Mouse (Mus musculus): ENCODE data around the gene Cideb. TPM values are rescaled to one million over a fixed set of nuclear protein-coding genes. Genes with fewer than 3 reads are reported as not detected.

Cideb gene
- polyA plus RNA-seq, 1 experiment from 2014 or later: 0.25 TPM

GRCm38 (mm10) chr14:55780736-55781135 is 22.5 kb upstream of the Cideb start:
- Histone ChIP-seq H3K4me2 (no peak overlapping the region), H3K36me3 (no peaks in the 10 kb centered on the region), H3K9ac (no peak overlapping the region), H3K27me3 (peaks cover 62% of the 10 kb centered on the region), H3K4me1 (replicated peaks) (peaks cover 17% of the 10 kb centered on the region), H3K9me3 (no peaks in the 10 kb centered on the region), H3K4me3 (no peak overlapping the region), H3K27ac (no peak overlapping the region)
- ATAC-seq (ENCODE audit: low FRiP score): 0 out of 2 replicates have a peak, but pooled peaks have one; percentile 19
- WGBS: 87% methylated on average over 11 of the region's 11 CpGs

- Histone ChIP-seq H3K9me3 (no peaks in the 10 kb centered on the region), H3K27ac (no peak overlapping the region), H3K9ac (no peak overlapping the region), H3K4me2 (no peak overlapping the region), H3K4me3 (no peak overlapping the region), H3K27me3 (peaks cover 56% of the 10 kb centered on the region), H3K4me1 (replicated peaks) (peaks cover 17% of the 10 kb centered on the region), H3K36me3 (no peaks in the 10 kb centered on the region)
- WGBS: 67% methylated on average over 16 of the region's 16 CpGs
- ATAC-seq (ENCODE audit: low FRiP score): no peak
Observed at GRCm38 (mm10) chr14:55779656-55780055, 21.4 kb upstream of the Cideb start.

GRCm38 (mm10) chr14:55778686-55779085 is 20.4 kb upstream of the Cideb start:
- no peak overlapping the region for H3K4me3 ChIP-seq
- no peak overlapping the region for H3K9ac ChIP-seq
- peaks cover 15% of the 10 kb centered on the region for H3K4me1 ChIP-seq (replicated peaks)
- no peaks in the 10 kb centered on the region for H3K36me3 ChIP-seq
- H3K4me2 ChIP-seq: no peak overlapping the region
- peaks cover 52% of the 10 kb centered on the region for H3K27me3 ChIP-seq
- H3K27ac ChIP-seq: no peak overlapping the region
- no peak for ATAC-seq (ENCODE audit: low FRiP score)
- no peaks in the 10 kb centered on the region for H3K9me3 ChIP-seq
- 92% methylated on average over 15 of the region's 15 CpGs for WGBS

- H3K27me3 ChIP-seq: peaks cover 48% of the 10 kb centered on the region
- peaks cover 6% of the 10 kb centered on the region; the same call in 1 of the 2 replicates for H3K4me1 ChIP-seq (replicated peaks)
- ATAC-seq (ENCODE audit: low FRiP score): no peak
- no peaks in the 10 kb centered on the region for H3K9me3 ChIP-seq
- H3K9ac ChIP-seq: no peak overlapping the region
- WGBS: 87% methylated on average over 11 of the region's 11 CpGs
- H3K4me3 ChIP-seq: no peak overlapping the region
- no peak overlapping the region for H3K4me2 ChIP-seq
- H3K36me3 ChIP-seq: no peaks in the 10 kb centered on the region
- H3K27ac ChIP-seq: no peak overlapping the region
Observed at GRCm38 (mm10) chr14:55777806-55778205, 19.5 kb upstream of the Cideb start.

- Histone ChIP-seq H3K4me2 (no peak overlapping the region), H3K27ac (no peak overlapping the region), H3K4me3 (no peak overlapping the region), H3K27me3 (peaks cover 48% of the 10 kb centered on the region), H3K36me3 (no peaks in the 10 kb centered on the region), H3K4me1 (replicated peaks) (peaks cover 6% of the 10 kb centered on the region; the same call in 1 of the 2 replicates), H3K9ac (no peak overlapping the region), H3K9me3 (no peaks in the 10 kb centered on the region)
- no peak for ATAC-seq (ENCODE audit: low FRiP score)
- 45% methylated on average over 3 of the region's 3 CpGs for WGBS
Observed at GRCm38 (mm10) chr14:55777176-55777575, 18.9 kb upstream of the Cideb start.

- no peaks in the 10 kb centered on the region for H3K36me3 ChIP-seq
- H3K4me1 ChIP-seq (replicated peaks): peaks cover 4% of the 10 kb centered on the region; the same call in 1 of the 2 replicates
- H3K4me3 ChIP-seq: no peak overlapping the region
- no peak overlapping the region for H3K4me2 ChIP-seq
- H3K9me3 ChIP-seq: no peaks in the 10 kb centered on the region
- no peak for ATAC-seq (ENCODE audit: low FRiP score)
- no peak overlapping the region for H3K9ac ChIP-seq
- WGBS: 66% methylated on average over 7 of the region's 7 CpGs
- H3K27ac ChIP-seq: no peak overlapping the region
- H3K27me3 ChIP-seq: peaks cover 48% of the 10 kb centered on the region
Observed at GRCm38 (mm10) chr14:55776711-55777110, 18.5 kb upstream of the Cideb start.

GRCm38 (mm10) chr14:55769087-55769703 is 10.9 kb upstream of the Cideb start:
- Histone ChIP-seq H3K27me3 (peaks cover 89% of the 10 kb centered on the region), H3K4me3 (no peak overlapping the region), H3K9ac (no peak overlapping the region), H3K4me2 (no peak overlapping the region), H3K27ac (no peak overlapping the region), H3K9me3 (no peaks in the 10 kb centered on the region), H3K4me1 (replicated peaks) (peaks cover 10% of the 10 kb centered on the region), H3K36me3 (no peaks in the 10 kb centered on the region)
- WGBS: 80% methylated on average over 16 of the region's 16 CpGs
- no peak for ATAC-seq (ENCODE audit: low FRiP score)

GRCm38 (mm10) chr14:55768555-55768954 is 10.3 kb upstream of the Cideb start:
- Histone ChIP-seq H3K9ac (no peak overlapping the region), H3K36me3 (no peaks in the 10 kb centered on the region), H3K4me3 (no peak overlapping the region), H3K27ac (no peak overlapping the region), H3K4me1 (replicated peaks) (peaks cover 10% of the 10 kb centered on the region), H3K9me3 (no peaks in the 10 kb centered on the region), H3K27me3 (peaks cover 89% of the 10 kb centered on the region), H3K4me2 (0 out of 2 replicates have a peak overlapping the region, but pooled peaks have one; percentile 74)
- ATAC-seq (ENCODE audit: low FRiP score): no peak
- WGBS: 88% methylated on average over 6 of the region's 6 CpGs

- H3K9me3 ChIP-seq: no peaks in the 10 kb centered on the region
- peak overlapping the region; percentile 74 for H3K4me2 ChIP-seq
Observed at GRCm38 (mm10) chr14:55767519-55768414, 9.5 kb upstream of the Cideb start.

GRCm38 (mm10) chr14:55765696-55766095 is 7.4 kb upstream of the Cideb start, which contains the start of gene Ltb4r1:
Gene Ltb4r1, plus strand, starts transcription at chr14:55765962.
- peaks cover 96% of the 10 kb centered on the region for H3K27me3 ChIP-seq
- peaks cover 30% of the 10 kb centered on the region for H3K4me1 ChIP-seq (replicated peaks)
- H3K9ac ChIP-seq: no peak within 1 kb of the TSS
- ATAC-seq (ENCODE audit: low FRiP score): no peak
- 80% methylated on average over 4 of the region's 4 CpGs for WGBS
- H3K9me3 ChIP-seq: no peaks in the 10 kb centered on the region
- H3K4me3 ChIP-seq: no peak within 1 kb of the TSS
- H3K4me2 ChIP-seq: no peak within 1 kb of the TSS
- H3K36me3 ChIP-seq: no peaks in the 10 kb centered on the region
- H3K27ac ChIP-seq: no peak within 1 kb of the TSS

More at GRCm38 (mm10) chr14:55767519-55768414, 9.5 kb upstream of the Cideb start:
- H3K9ac ChIP-seq: peak overlapping the region; percentile 77
- H3K4me3 ChIP-seq: peak overlapping the region; percentile 47
- peak; percentile 80 for ATAC-seq (ENCODE audit: low FRiP score)
- H3K27ac ChIP-seq: no peak overlapping the region
- H3K4me1 ChIP-seq (replicated peaks): peaks cover 13% of the 10 kb centered on the region
- no peaks in the 10 kb centered on the region for H3K36me3 ChIP-seq
- WGBS: 11% methylated on average over 52 of the region's 52 CpGs
- peaks cover 92% of the 10 kb centered on the region for H3K27me3 ChIP-seq

- ATAC-seq (ENCODE audit: low FRiP score): no peak
- Histone ChIP-seq H3K9ac (no peak overlapping the region), H3K36me3 (no peaks in the 10 kb centered on the region), H3K4me1 (replicated peaks) (peaks cover 37% of the 10 kb centered on the region), H3K4me3 (0 out of 2 replicates have a peak overlapping the region, but pooled peaks have one; percentile 55), H3K27me3 (peaks cover 77% of the 10 kb centered on the region), H3K27ac (no peak overlapping the region), H3K4me2 (peak overlapping the region; percentile 86; the same call in 1 of the 2 replicates), H3K9me3 (no peaks in the 10 kb centered on the region)
- 69% methylated on average over 7 of the region's 7 CpGs for WGBS
Observed at GRCm38 (mm10) chr14:55763166-55763565, 4.9 kb upstream of the Cideb start.

GRCm38 (mm10) chr14:55762001-55762821 is 4.0 kb upstream of the Cideb start:
- Histone ChIP-seq H3K4me3 (peak overlapping the region; percentile 55), H3K9ac (peak overlapping the region; percentile 83), H3K36me3 (no peaks in the 10 kb centered on the region), H3K27ac (peak overlapping the region; percentile 72), H3K27me3 (peaks cover 68% of the 10 kb centered on the region), H3K4me2 (peak overlapping the region; percentile 86), H3K4me1 (replicated peaks) (peaks cover 29% of the 10 kb centered on the region), H3K9me3 (no peaks in the 10 kb centered on the region)
- under 1% methylated on average over 77 of the region's 77 CpGs for WGBS
- peak; percentile 82 for ATAC-seq (ENCODE audit: low FRiP score)

Data from hindbrain, embryonic 13.5 days (tissue).